Mouse (Mus musculus) adrenal gland (tissue): Measurements from ENCODE around the gene Lss.

ENCODE experiments used
- intact Hi-C: fragments of 180-260 bp; cut with DNase I; formaldehyde crosslinking; loops from one replicate; pipeline ENCODE4 v1.15.1; 2025
- long read RNA-seq, 2 experiments: library from polyadenylated mRNA; unstranded; transcript quantifications; one replicate each; pipeline ENCODE4 v2.0.0; 2020; ENCODE audit warnings: borderline replicate concordance in 1 of 2; ENCODE audit not compliant: insufficient replicate concordance in 1 of 2

The Lss gene
- long read RNA-seq, experiment 1, full-length matches to known transcripts: 5 of 8 reads
- long read RNA-seq, experiment 1, partial matches to known transcripts: 1 of 8 reads
- long read RNA-seq, experiment 1, other reads (novel, unspliced or antisense): 2 of 8 reads
- long read RNA-seq, experiment 2, full-length matches to known transcripts: 13 of 30 reads
- long read RNA-seq, experiment 2, partial matches to known transcripts: 5 of 30 reads
- long read RNA-seq, experiment 2, other reads (novel, unspliced or antisense): 12 of 30 reads

GRCm38 (mm10) chr10:76531375-76531774, at the start of gene Lss:
Gene Lss (plus strand): TSS chr10:76531588.
- intact Hi-C loops: no loop called here

GRCm38 (mm10) chr10:76486302-76486701, 45.1 kb upstream of the Lss start:
- intact Hi-C loops: no loop called here

GRCm38 (mm10) chr10:76488265-76488664, 43.1 kb upstream of the Lss start:
- intact Hi-C loops: no loop called here

GRCm38 (mm10) chr10:76489205-76489604, 42.2 kb upstream of the Lss start:
- intact Hi-C loops: no loop called here

- intact Hi-C loops: no loop called here
Observed at GRCm38 (mm10) chr10:76493527-76493926, 37.9 kb upstream of the Lss start.

- intact Hi-C loops: no loop called here
Observed at GRCm38 (mm10) chr10:76495501-76495900, 35.9 kb upstream of the Lss start.

- intact Hi-C loops: no loop called here
Observed at GRCm38 (mm10) chr10:76496366-76496765, 35.0 kb upstream of the Lss start.

- intact Hi-C loops: no loop called here
Observed at GRCm38 (mm10) chr10:76497522-76497921, 33.9 kb upstream of the Lss start.

- intact Hi-C loops: no loop called here
Observed at GRCm38 (mm10) chr10:76504271-76504943, 27.0 kb upstream of the Lss start.

GRCm38 (mm10) chr10:76505865-76506264, 25.5 kb upstream of the Lss start:
- intact Hi-C loops: no loop called here

- intact Hi-C loops: no loop called here
Observed at GRCm38 (mm10) chr10:76512965-76513583, 18.3 kb upstream of the Lss start.

- intact Hi-C loops: no loop called here
Observed at GRCm38 (mm10) chr10:76530922-76531321, 466 bp upstream of the Lss start.

- intact Hi-C loops: no loop called here
Observed at GRCm38 (mm10) chr10:76531828-76532227, 440 bp downstream of the Lss start.

GRCm38 (mm10) chr10:76535526-76535925, 4.1 kb downstream of the Lss start:
- intact Hi-C loops: no loop called here

- intact Hi-C loops: no loop called here
Observed at GRCm38 (mm10) chr10:76537619-76538018, 6.2 kb downstream of the Lss start.

- intact Hi-C loops: no loop called here
Observed at GRCm38 (mm10) chr10:76541336-76542085, 10.1 kb downstream of the Lss start.

- intact Hi-C loops: no loop called here
Observed at GRCm38 (mm10) chr10:76542636-76543375, 11.4 kb downstream of the Lss start.

GRCm38 (mm10) chr10:76546566-76546965, 15.2 kb downstream of the Lss start:
- intact Hi-C loops: no loop called here

- intact Hi-C loops: no loop called here
Observed at GRCm38 (mm10) chr10:76548218-76548617, 16.8 kb downstream of the Lss start.

- intact Hi-C loops: loop anchor here (5.0 to 10.0 kb wide), 2 partner anchors 177 to 246 kb away; partner anchors contain the start of gene Col6a1
Observed at GRCm38 (mm10) chr10:76550458-76550857, 19.1 kb downstream of the Lss start.

- intact Hi-C loops: loop anchor here (5.0 to 10.0 kb wide), 2 partner anchors 176 to 247 kb away; partner anchors contain the start of gene Col6a1
Observed at GRCm38 (mm10) chr10:76551556-76551955, 20.2 kb downstream of the Lss start.
